ENCODE assay signal across 13 mouse cellular contexts in genomic region chr7:73506852-73507251, GRCm38 (mm10). TPM values are rescaled to one million over a fixed set of nuclear protein-coding genes. Genes with fewer than 3 reads are reported as not detected.
A peak's percentile ranks its signal among the peaks of the same experiment; 100 is the strongest.
DNase-seq lines count a peak whose midpoint lies in the region; ATAC-seq and TF ChIP-seq lines count a peak whose summit lies in the region.
"Had no signal": no experiment of that assay in that cellular context is flagged by ENCODE, and none has a peak within 500 bp of the region (broad histone marks: within the 10 kb centered on the region; RNA-seq: fewer than 3 reads in every experiment).

No protein-coding gene starts in this region.

- no peak overlapping the region for H3K4me3 ChIP-seq in hindbrain, postnatal 0 days (ENCODE audit: low read length)
- H3K4me3 ChIP-seq in hindbrain, embryonic 11.5 days (ENCODE audit: low read depth, low read length): no peak overlapping the region
- H3K4me3 ChIP-seq in lung, postnatal 0 days (ENCODE audit: low read depth, low read length): no peak overlapping the region
- no peak overlapping the region for H3K4me3 ChIP-seq in stomach, postnatal 0 days (ENCODE audit: low read depth, low read length)
- H3K4me3 ChIP-seq: forebrain, embryonic 13.5 days; heart, embryonic 12.5 days; liver, embryonic 13.5 days had no signal

- no peak for TF ChIP-seq EP300 in lung, postnatal 0 days (IDR thresholded peaks at IDR 0.05)
- no peak for TF ChIP-seq EP300 in stomach, postnatal 0 days (optimal IDR thresholded peaks at IDR 0.05)

- no peak overlapping the region for H3K27ac ChIP-seq in hindbrain, postnatal 0 days
- no peak overlapping the region for H3K27ac ChIP-seq in hindbrain, embryonic 11.5 days (ENCODE audit: low read depth, low read length)
- no peak overlapping the region for H3K27ac ChIP-seq in lung, postnatal 0 days (ENCODE audit: low read length)
- no peak overlapping the region for H3K27ac ChIP-seq in stomach, postnatal 0 days (replicated peaks)
- H3K27ac ChIP-seq: liver, embryonic 13.5 days had no signal

- no peak for DNase-seq in hindbrain, postnatal 0 days (ENCODE audit: low spot score)
- no peak for DNase-seq in hindbrain, embryonic 11.5 days (ENCODE audit: low spot score)
- peak; percentile 24 for DNase-seq in lung, postnatal 0 days (ENCODE audit: low spot score)
- DNase-seq in lung, postnatal 36 days: no peak
- peak; percentile 26 for DNase-seq in Muller cell, postnatal 12 days (ENCODE audit: inconsistent ontology term)
- DNase-seq in stomach, postnatal 0 days (ENCODE audit: low spot score): no peak
- no peak for DNase-seq in urinary bladder, postnatal 10 days (ENCODE audit: low spot score)
- DNase-seq: kidney, adult 18-20 months; liver, embryonic 13.5 days; retina, postnatal 1 day had no signal

- H3K27me3 ChIP-seq in hindbrain, postnatal 0 days (ENCODE audit: insufficient read depth, low read length): no peaks in the 10 kb centered on the region
- no peaks in the 10 kb centered on the region for H3K27me3 ChIP-seq in hindbrain, embryonic 11.5 days (ENCODE audit: control insufficient read depth, insufficient read depth, low read length)
- H3K27me3 ChIP-seq in lung, postnatal 0 days (replicated peaks; ENCODE audit: insufficient read depth, low read length): no peaks in the 10 kb centered on the region
- H3K27me3 ChIP-seq in stomach, postnatal 0 days (ENCODE audit: control insufficient read depth, insufficient read depth, low read length): no peaks in the 10 kb centered on the region
- H3K27me3 ChIP-seq: CH12.LX; forebrain, embryonic 13.5 days; heart, embryonic 12.5 days; liver, embryonic 13.5 days had no signal

- H3K4me2 ChIP-seq in hindbrain, postnatal 0 days (ENCODE audit: low read depth, low read length): no peak overlapping the region
- H3K4me2 ChIP-seq in hindbrain, embryonic 11.5 days (replicated peaks; ENCODE audit: low read depth, low read length): no peak overlapping the region
- no peak overlapping the region for H3K4me2 ChIP-seq in lung, postnatal 0 days (replicated peaks; ENCODE audit: low read depth, low read length)
- no peak overlapping the region for H3K4me2 ChIP-seq in stomach, postnatal 0 days (replicated peaks; ENCODE audit: low read depth)
- H3K4me2 ChIP-seq: forebrain, embryonic 13.5 days; heart, embryonic 12.5 days; liver, embryonic 13.5 days had no signal

- H3K9ac ChIP-seq in hindbrain, postnatal 0 days (replicated peaks; ENCODE audit: low read length): no peak overlapping the region
- H3K9ac ChIP-seq in hindbrain, embryonic 11.5 days (ENCODE audit: low read depth, low read length): no peak overlapping the region
- H3K9ac ChIP-seq in lung, postnatal 0 days (replicated peaks; ENCODE audit: low read depth): no peak overlapping the region
- no peak overlapping the region for H3K9ac ChIP-seq in stomach, postnatal 0 days (ENCODE audit: low read length)
- H3K9ac ChIP-seq: forebrain, embryonic 13.5 days; heart, embryonic 12.5 days; liver, embryonic 13.5 days had no signal

- peak; percentile 33 for TF ChIP-seq CTCF in hindbrain, postnatal 0 days (IDR thresholded peaks at IDR 0.05; ENCODE audit: low read depth)
- peak; percentile 45 for TF ChIP-seq CTCF in lung, postnatal 0 days (IDR thresholded peaks at IDR 0.05)
- peak; percentile 46; the same call in 1 of the 2 replicates for TF ChIP-seq CTCF in stomach, postnatal 0 days (IDR thresholded peaks at IDR 0.05; ENCODE audit: low read depth)

- 92% methylated on average over 1 of the region's 1 CpGs for WGBS in hindbrain, postnatal 0 days
- 97% methylated on average over 1 of the region's 1 CpGs for WGBS in hindbrain, embryonic 11.5 days
- 96% methylated on average over 1 of the region's 1 CpGs for WGBS in lung, postnatal 0 days
- WGBS in stomach, postnatal 0 days: 100% methylated on average over 1 of the region's 1 CpGs

- H3K4me1 ChIP-seq in hindbrain, postnatal 0 days (ENCODE audit: insufficient read depth, low read length): no peaks in the 10 kb centered on the region
- H3K4me1 ChIP-seq in hindbrain, embryonic 11.5 days (replicated peaks; ENCODE audit: control insufficient read depth, insufficient read depth, low read length): no peaks in the 10 kb centered on the region
- no peaks in the 10 kb centered on the region for H3K4me1 ChIP-seq in lung, postnatal 0 days (ENCODE audit: insufficient read depth, low read depth, low read length)
- no peaks in the 10 kb centered on the region for H3K4me1 ChIP-seq in stomach, postnatal 0 days (replicated peaks; ENCODE audit: control insufficient read depth, insufficient read depth)
- H3K4me1 ChIP-seq: heart, embryonic 12.5 days; liver, embryonic 13.5 days had no signal

- H3K36me3 ChIP-seq in hindbrain, postnatal 0 days (ENCODE audit: insufficient read depth, low read length): peaks cover 31% of the 10 kb centered on the region; the same call in 1 of the 2 replicates
- H3K36me3 ChIP-seq in hindbrain, embryonic 11.5 days (ENCODE audit: control insufficient read depth, insufficient read depth, low read length): peaks cover 25% of the 10 kb centered on the region
- peaks cover 22% of the 10 kb centered on the region; the same call in 1 of the 2 replicates for H3K36me3 ChIP-seq in lung, postnatal 0 days (ENCODE audit: insufficient read depth, low read length)
- peaks cover 41% of the 10 kb centered on the region for H3K36me3 ChIP-seq in stomach, postnatal 0 days (ENCODE audit: control insufficient read depth, insufficient read depth, low read length)

- H3K9me3 ChIP-seq in hindbrain, postnatal 0 days (ENCODE audit: low read length): no peaks in the 10 kb centered on the region
- H3K9me3 ChIP-seq in hindbrain, embryonic 11.5 days (ENCODE audit: control insufficient read depth, low read length): no peaks in the 10 kb centered on the region
- H3K9me3 ChIP-seq in lung, postnatal 0 days (ENCODE audit: low read length): no peaks in the 10 kb centered on the region
- no peaks in the 10 kb centered on the region for H3K9me3 ChIP-seq in stomach, postnatal 0 days (ENCODE audit: control insufficient read depth, low read length)
- H3K9me3 ChIP-seq: forebrain, embryonic 13.5 days; heart, embryonic 12.5 days; liver, embryonic 13.5 days had no signal

- no peak for ATAC-seq in hindbrain, postnatal 0 days
- no peak for ATAC-seq in hindbrain, embryonic 11.5 days (ENCODE audit: low FRiP score)
- ATAC-seq in lung, postnatal 0 days: no peak
- no peak for ATAC-seq in stomach, postnatal 0 days (ENCODE audit: low FRiP score, low TSS enrichment)

RNA-seq across cellular contexts. Expression of gene Chd2, which starts 34.8 kb away (rescaled TPM):
- 33.4 and 35.2 TPM in 2 replicates for total RNA-seq in hindbrain, postnatal 0 days (2014; rRNA removed)
- polyA plus RNA-seq in hindbrain, postnatal 0 days (2015; fragmentation: Nextera tagmentation; extraction: Ambion mirVana): 36.1 and 40.7 TPM in 2 replicates
- 45.4 and 64.4 TPM in 2 replicates for polyA plus RNA-seq in hindbrain, embryonic 11.5 days (2014; fragmentation: Nextera tagmentation; extraction: Ambion mirVana)
- 38.0 and 39.9 TPM in 2 replicates for polyA plus RNA-seq in lung, postnatal 0 days (2015; fragmentation: Nextera tagmentation; extraction: Ambion mirVana)
- 15.9 and 18.0 TPM in 2 replicates for polyA plus RNA-seq in stomach, postnatal 0 days (2015; fragmentation: Nextera tagmentation; extraction: Ambion mirVana)

Comparison
In these comparisons a context has a peak if more than half of its experiments do, and no peak if none do; other contexts are left out.
1. DNase-seq: peak in lung, postnatal 0 days (single experiment) and Muller cell, postnatal 12 days (single experiment); none in hindbrain, postnatal 0 days (single experiment), hindbrain, embryonic 11.5 days (single experiment), lung, postnatal 36 days (single experiment), stomach, postnatal 0 days (single experiment) and urinary bladder, postnatal 10 days (single experiment).
2. Peak in every context shown above with its lines, with median percentiles within 50 percentile points of each other: CTCF ChIP-seq.